Mouse (Mus musculus): ENCODE data around the gene Odf4. TPM values are rescaled to one million over a fixed set of nuclear protein-coding genes. Genes with fewer than 3 reads are reported as not detected.
A peak's percentile ranks its signal among the peaks of the same experiment; 100 is the strongest.

Gene Odf4
- polyA plus RNA-seq, 1 experiment from 2014 or later = not detected

- H3K27ac ChIP-seq (replicated peaks) = no peak overlapping the region
- no peaks in the 10 kb centered on the region for H3K9me3 ChIP-seq (replicated peaks)
- H3K4me3 ChIP-seq = no peak overlapping the region
- no peaks in the 10 kb centered on the region for H3K27me3 ChIP-seq (ENCODE audit: low read depth, poor library complexity, severe bottlenecking)
- H3K4me1 ChIP-seq = peaks cover 3% of the 10 kb centered on the region; the same call in 1 of the 2 replicates
- WGBS = 88% methylated on average over 5 of the region's 5 CpGs
- DNase-seq (ENCODE audit: low spot score) = no peak
- H3K36me3 ChIP-seq = no peaks in the 10 kb centered on the region
Observed at GRCm38 (mm10) chr11:68878811-68879210, 48.1 kb downstream of the Odf4 start.

GRCm38 (mm10) chr11:68874841-68875240, 52.0 kb downstream of the Odf4 start:
- Histone ChIP-seq H3K4me1 (no peaks in the 10 kb centered on the region), H3K27ac (replicated peaks) (no peak overlapping the region), H3K36me3 (no peaks in the 10 kb centered on the region), H3K27me3 (ENCODE audit: low read depth, poor library complexity, severe bottlenecking) (no peaks in the 10 kb centered on the region), H3K9me3 (replicated peaks) (no peaks in the 10 kb centered on the region), H3K4me3 (no peak overlapping the region)
- WGBS = 0% methylated on average over 2 of the region's 2 CpGs
- DNase-seq (ENCODE audit: low spot score) = peak; percentile 46

Other genes starting within 250 kb of the Odf4 start
- 134 and 157 TPM in 2 replicates for gene Myh10, start 235.5 kb downstream of the Odf4 start, polyA plus RNA-seq (2016; fragmentation: Nextera tagmentation; extraction: Ambion mirVana)
- gene Ndel1, start 55.2 kb downstream of the Odf4 start, polyA plus RNA-seq (2016; fragmentation: Nextera tagmentation; extraction: Ambion mirVana) = 55.2 and 60.3 TPM in 2 replicates
- gene Rnf222, start 38.5 kb downstream of the Odf4 start, polyA plus RNA-seq (2016; fragmentation: Nextera tagmentation; extraction: Ambion mirVana) = 0.04 and 0.05 TPM in 2 replicates
- gene Rpl26, start 25.5 kb downstream of the Odf4 start, polyA plus RNA-seq (2016; fragmentation: Nextera tagmentation; extraction: Ambion mirVana) = 856 and 1,017 TPM in 2 replicates
- gene Arhgef15, start 30.4 kb upstream of the Odf4 start, polyA plus RNA-seq (2016; fragmentation: Nextera tagmentation; extraction: Ambion mirVana) = 6.4 and 6.6 TPM in 2 replicates
- gene Slc25a35, start 41.0 kb upstream of the Odf4 start, polyA plus RNA-seq (2016; fragmentation: Nextera tagmentation; extraction: Ambion mirVana) = 2.0 and 2.1 TPM in 2 replicates
- 68.4 and 84.6 TPM in 2 replicates for gene Rangrf, start 48.1 kb upstream of the Odf4 start, polyA plus RNA-seq (2016; fragmentation: Nextera tagmentation; extraction: Ambion mirVana)
- 57.8 and 59.2 TPM in 2 replicates for gene Pfas, start 81.4 kb upstream of the Odf4 start, polyA plus RNA-seq (2016; fragmentation: Nextera tagmentation; extraction: Ambion mirVana)
- 82.4 and 85.6 TPM in 2 replicates for gene Ctc1, start 88.8 kb upstream of the Odf4 start, polyA plus RNA-seq (2016; fragmentation: Nextera tagmentation; extraction: Ambion mirVana)
- 218 and 239 TPM in 2 replicates for gene Aurkb, start 118.6 kb upstream of the Odf4 start, polyA plus RNA-seq (2016; fragmentation: Nextera tagmentation; extraction: Ambion mirVana)
- 6.9 and 8.7 TPM in 2 replicates for gene Borcs6, start 132.6 kb upstream of the Odf4 start, polyA plus RNA-seq (2016; fragmentation: Nextera tagmentation; extraction: Ambion mirVana)
- 63.4 and 64.8 TPM in 2 replicates for gene Tmem107, start 143.7 kb upstream of the Odf4 start, polyA plus RNA-seq (2016; fragmentation: Nextera tagmentation; extraction: Ambion mirVana)
- 63.1 and 90.1 TPM in 2 replicates for gene Vamp2, start 161.4 kb upstream of the Odf4 start, polyA plus RNA-seq (2016; fragmentation: Nextera tagmentation; extraction: Ambion mirVana)
- gene Per1, start 168.1 kb upstream of the Odf4 start, polyA plus RNA-seq (2016; fragmentation: Nextera tagmentation; extraction: Ambion mirVana) = 6.8 and 7.6 TPM in 2 replicates
- gene Hes7, start 193.3 kb upstream of the Odf4 start, polyA plus RNA-seq (2016; fragmentation: Nextera tagmentation; extraction: Ambion mirVana) = 0.07 and 0.09 TPM in 2 replicates
- gene 9130213A22Rik, start 195.5 kb upstream of the Odf4 start, polyA plus RNA-seq (2016; fragmentation: Nextera tagmentation; extraction: Ambion mirVana) = 0.07 and 0.14 TPM in 2 replicates
- 0.17 and 0.25 TPM in 2 replicates for gene Aloxe3, start 198.8 kb upstream of the Odf4 start, polyA plus RNA-seq (2016; fragmentation: Nextera tagmentation; extraction: Ambion mirVana)
- gene Alox12b, start 229.9 kb upstream of the Odf4 start, polyA plus RNA-seq (2016; fragmentation: Nextera tagmentation; extraction: Ambion mirVana) = not detected in 2 replicates